Mouse (Mus musculus) natural killer cell, adult 2 months (primary cell): ENCODE measurements around the gene Vti1b.
"Not testable (repeated sequence)": the region's sequence is repeated elsewhere in the genome, so short reads cannot be mapped to it uniquely, and the experiment has no call there.

Experiments used
- DNase-seq, 2 experiments: peaks; one replicate each; pipeline ENCODE4 v3.0.0; 2022; ENCODE audit warnings: low spot score in 2 of 2

Vti1b gene

GRCm38 (mm10) chr12:79172019-79172941 lies at the start of gene Vti1b:
Vti1b (minus strand) TSS chr12:79172667.
- DNase-seq: peak; percentile 93 to 94

DNA sequence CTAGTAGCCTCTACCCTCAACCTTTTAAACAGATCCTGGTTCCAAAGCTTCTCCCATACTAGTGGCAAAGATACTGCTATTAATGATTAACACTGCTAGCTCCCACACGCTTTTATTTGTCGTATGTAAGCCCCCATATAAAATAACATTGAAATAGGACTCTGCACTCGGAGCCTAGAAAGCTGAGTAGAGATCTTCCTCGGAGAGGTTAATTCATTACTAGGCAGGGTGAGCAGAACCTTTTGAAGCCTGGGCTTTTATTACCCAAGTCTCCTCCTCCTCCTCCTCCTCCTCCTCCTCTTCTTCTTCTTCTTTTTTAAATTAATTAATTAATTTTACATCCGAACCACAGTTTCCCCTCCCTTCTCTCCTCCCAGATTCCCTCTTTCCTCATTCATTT lies 45.0 kb upstream of the Vti1b start:
- DNase-seq: no peak

GRCm38 (mm10) chr12:79211447-79211846 lies 39.0 kb upstream of the Vti1b start:
- no peak for DNase-seq

DNA sequence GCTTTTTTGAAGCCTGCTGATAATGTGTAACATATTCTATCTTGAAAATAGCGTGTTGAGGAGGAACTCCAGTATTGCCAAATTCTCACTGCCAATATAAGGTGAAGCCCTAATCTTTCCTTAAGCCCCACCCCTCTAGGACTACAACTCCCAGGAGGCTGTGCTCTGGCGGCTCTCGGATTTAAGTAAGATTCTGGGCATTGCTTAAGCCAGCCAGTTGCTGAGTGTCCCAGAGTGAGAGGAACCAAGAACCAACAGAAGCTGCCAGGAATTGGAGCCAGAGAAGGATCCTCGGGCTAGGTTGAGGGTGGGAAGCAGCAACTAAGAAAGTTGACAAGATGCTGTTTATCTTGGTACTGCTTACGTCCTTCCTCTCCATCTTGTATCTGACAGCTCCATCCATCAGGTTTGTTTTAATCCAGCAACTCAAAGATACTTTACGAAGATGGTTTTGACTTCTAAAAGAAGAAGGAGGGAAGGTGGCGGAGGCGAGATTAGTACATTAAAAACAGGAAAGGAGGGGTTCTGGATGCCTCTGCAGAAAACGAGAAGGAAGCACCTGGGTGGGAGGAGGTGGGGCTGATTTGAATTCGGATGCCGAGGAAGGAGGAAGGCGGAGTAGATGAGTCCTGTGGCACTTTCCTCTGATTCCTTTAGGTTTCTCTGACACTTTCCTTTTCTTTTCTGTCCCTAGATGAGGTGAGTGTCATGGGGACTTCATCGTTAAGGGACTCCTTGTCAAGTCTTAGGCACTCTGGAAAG lies 36.4 kb upstream of the Vti1b start, which contains the start of gene Rdh12:
Gene Rdh12 (plus strand): TSS at position 212 of the 762 bp plus-strand sequence.
- peak; percentile 14 to 30 for DNase-seq

DNA sequence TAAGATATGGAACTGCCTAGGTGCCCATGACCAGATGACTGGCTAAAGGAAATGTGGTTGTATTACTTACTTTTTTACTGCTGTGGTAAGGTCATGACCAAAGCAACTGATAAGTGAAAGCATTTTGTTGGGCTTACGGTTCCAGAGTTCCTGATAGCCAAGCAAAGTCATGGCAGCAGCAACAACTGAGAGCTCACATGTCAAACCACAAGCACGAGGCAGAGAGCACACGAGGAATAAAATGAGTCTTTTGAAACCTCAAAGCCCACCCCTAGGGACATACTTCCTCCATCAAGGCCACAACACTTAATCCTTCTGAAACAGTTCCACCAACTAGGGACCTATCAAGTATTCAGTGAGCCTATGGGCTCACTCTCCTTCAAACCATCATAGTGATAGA lies 29.4 kb upstream of the Vti1b start:
- DNase-seq: no peak

DNA sequence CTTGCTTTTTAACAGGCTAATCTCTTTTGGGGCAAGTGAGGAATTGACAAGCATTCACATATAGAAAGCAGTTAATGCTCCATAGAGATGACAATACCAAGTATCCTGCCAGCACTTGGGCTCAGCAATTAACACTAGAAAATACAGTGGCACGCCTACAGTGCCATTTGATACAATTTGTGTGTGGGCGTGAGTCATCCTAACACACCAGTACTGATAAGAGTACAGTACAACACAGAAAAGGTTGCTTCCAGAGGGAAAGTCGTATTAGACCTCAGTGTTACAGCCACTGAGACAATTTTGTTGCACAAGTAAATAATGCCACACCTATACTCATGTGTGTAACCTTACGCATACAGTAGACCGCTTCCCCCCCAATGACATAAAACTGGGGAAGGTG lies 24.6 kb upstream of the Vti1b start:
- DNase-seq: no peak

GRCm38 (mm10) chr12:79193441-79193840 lies 21.0 kb upstream of the Vti1b start:
- peak; percentile 45 to 67 for DNase-seq

DNA sequence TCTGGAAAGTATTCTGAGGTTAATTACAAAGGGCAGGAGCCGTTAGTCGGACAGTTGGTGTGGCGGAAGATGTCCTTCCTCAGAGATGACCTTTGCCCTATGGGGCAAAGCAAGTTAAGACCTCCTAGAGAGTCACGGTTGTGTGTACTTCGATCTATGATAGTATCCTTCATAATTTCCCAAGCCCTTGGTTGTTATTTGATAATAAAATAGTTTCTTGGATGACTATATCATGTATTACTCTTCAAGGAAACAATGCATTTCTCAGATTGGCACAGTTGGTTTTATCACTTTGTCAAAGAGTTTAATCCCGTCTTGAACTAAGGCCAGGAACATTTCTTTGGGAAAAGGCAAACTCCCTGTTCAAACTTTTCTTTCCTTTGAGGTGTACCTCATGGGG lies 19.7 kb upstream of the Vti1b start, which contains the start of gene Rdh11:
Gene Rdh11 (minus strand): TSS at position 101 of the 400 bp plus-strand sequence.
- no peak for DNase-seq

DNA sequence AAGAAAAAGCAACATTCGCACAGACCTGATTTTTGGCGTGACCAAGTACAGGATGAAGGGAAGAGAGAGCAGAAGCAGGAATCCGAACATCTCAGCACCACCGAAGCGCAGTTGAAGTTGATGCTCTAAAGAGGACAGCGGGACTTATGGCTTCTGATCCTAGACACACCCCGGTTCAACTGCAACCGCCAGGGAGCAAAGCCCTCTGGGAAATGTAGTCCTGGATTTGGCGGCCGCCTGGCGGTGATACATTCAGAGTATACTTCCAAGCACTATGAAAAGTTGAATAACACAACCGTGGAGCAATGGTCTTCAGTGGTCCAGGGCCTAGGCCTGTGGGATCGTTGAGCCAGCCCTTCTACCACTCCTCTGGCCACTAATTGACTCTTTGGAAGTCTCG lies 19.2 kb upstream of the Vti1b start:
- peak; percentile 70 to 82 for DNase-seq

DNA sequence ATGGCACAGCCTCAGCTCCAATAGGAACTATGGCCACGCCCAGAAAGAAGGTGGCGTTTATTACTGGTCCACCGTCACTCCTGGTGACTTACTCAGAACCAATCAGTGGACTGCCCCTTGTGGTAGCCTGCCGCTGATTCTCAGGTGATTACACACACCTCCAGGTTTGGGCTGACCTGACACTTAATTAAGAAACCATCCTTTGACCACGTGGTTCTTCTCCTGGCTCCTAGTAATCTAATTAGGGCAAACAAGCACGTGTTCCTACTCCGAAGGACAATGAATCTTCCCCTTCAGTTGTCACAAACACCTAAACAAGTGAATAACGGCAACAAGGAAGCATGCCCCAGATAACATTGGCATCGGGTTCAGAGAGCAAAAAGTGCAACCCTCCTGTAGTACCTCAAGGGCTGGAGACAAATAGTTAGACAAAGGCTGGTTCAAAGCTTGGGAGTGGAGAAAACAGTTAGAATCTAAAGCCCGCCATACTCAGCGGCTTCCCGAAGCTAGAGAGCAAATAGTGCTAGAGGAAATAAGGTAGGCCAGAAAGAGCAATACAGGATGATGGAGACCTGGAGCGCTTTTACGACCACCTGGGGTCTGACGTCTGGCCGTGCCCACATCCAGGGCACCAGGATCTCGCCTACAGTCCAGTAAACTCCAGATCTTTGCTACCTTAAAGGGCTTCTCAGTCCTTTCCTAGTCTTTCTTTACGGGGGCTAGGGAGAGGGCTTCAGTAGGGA lies 18.6 kb upstream of the Vti1b start:
- peak; percentile 40 to 60 for DNase-seq

DNA sequence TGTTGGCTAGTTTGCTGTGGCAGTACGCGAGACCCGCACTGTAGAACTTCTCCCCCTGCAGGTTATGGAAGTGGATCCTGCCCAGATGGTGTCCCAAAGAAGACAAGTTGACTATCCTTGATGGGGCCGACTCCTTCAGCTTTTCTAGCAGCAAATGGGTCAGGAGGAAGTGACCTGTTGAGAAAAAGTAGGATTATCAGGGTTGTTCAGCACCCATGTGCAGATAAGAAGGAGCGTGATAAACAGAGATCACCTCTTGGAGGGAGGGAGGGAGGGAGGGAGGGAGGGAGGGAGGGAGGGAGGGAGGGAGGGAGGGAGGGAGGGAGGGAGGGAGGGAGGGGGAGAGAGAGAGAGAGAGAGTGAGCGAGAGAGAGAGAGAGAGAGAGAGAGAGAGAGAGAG lies 12.7 kb upstream of the Vti1b start:
- DNase-seq: not testable (repeated sequence)

DNA sequence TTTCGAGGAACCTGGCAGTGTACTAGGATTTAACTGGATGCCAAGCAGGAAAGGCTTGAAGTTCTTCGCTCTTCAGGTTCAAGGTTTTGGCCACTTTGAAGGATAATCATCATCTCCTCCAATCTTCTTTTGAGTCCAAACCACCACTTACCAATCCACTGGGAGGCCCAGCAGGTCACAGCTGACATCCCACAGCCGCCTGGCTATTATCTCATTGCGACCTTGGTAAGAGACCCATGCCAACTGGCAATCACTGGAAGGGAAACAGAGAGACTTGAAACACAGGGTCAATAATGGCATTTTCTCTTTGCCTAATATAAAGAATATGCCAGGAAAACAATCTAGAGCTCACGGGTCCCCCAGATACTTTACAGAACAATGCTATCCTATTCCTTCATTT lies 3.5 kb upstream of the Vti1b start:
- DNase-seq: no peak

- DNase-seq: no peak
Observed at GRCm38 (mm10) chr12:79173721-79174120, 1.3 kb upstream of the Vti1b start.

GRCm38 (mm10) chr12:79171269-79171995 lies 1.0 kb downstream of the Vti1b start:
- DNase-seq: no peak

GRCm38 (mm10) chr12:79170421-79170820 lies 2.0 kb downstream of the Vti1b start:
- no peak for DNase-seq

- DNase-seq: no peak
Observed at GRCm38 (mm10) chr12:79169173-79169572, 3.3 kb downstream of the Vti1b start.

- DNase-seq: no peak
Observed at GRCm38 (mm10) chr12:79162876-79163275, 9.6 kb downstream of the Vti1b start.

GRCm38 (mm10) chr12:79149653-79150052 lies 22.8 kb downstream of the Vti1b start:
- no peak for DNase-seq

GRCm38 (mm10) chr12:79141384-79141783 lies 31.1 kb downstream of the Vti1b start:
- DNase-seq: no peak

DNA sequence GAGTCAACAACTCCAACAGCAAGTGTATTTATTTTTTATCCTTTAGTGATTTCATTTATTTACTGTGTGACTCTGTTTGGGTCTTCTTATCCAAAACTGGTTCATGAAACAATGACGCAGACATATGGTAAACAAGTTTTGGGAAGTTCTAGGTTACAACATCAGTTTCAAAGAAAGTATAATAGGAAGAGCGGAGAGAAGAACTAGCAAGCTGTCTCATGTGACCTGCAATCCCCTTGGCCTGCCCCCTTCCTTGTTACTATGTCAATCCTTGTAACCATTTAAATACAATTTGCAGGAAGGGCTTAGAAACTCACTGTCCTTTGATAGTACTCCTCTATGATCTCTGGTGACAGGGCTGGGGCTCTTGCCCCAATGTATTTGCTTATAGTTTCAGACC lies 31.7 kb downstream of the Vti1b start:
- DNase-seq: no peak

- DNase-seq: no peak
Observed at GRCm38 (mm10) chr12:79139417-79139816, 33.0 kb downstream of the Vti1b start.
